Mouse (Mus musculus) embryonic facial prominence, embryonic 10.5 days (tissue): Measurements from ENCODE around the gene Ppdpf. TPM values are rescaled to one million over a fixed set of nuclear protein-coding genes. Genes with fewer than 3 reads are reported as not detected.

Experiments
- DNase-seq: peaks from one replicate; pipeline ENCODE4 v3.0.0-alpha.2; 2017; ENCODE audit warnings: low spot score
- H3K27ac ChIP-seq: fragments of 300-500 bp; sonication (generic); replicated peaks from 2 replicates; pipeline ENCODE4 v1.5.1; 2016; ENCODE audit warnings: mild to moderate bottlenecking
- H3K27me3 ChIP-seq: fragments of 300-500 bp; sonication (generic); replicated peaks from 2 replicates; pipeline ENCODE4 v1.6.1; 2016; ENCODE audit warnings: low read depth, mild to moderate bottlenecking; ENCODE audit not compliant: poor library complexity, severe bottlenecking
- H3K36me3 ChIP-seq: fragments of 300-500 bp; sonication (generic); replicated peaks from 2 replicates; pipeline ENCODE4 v1.6.1; 2016; ENCODE audit warnings: mild to moderate bottlenecking, moderate library complexity
- H3K4me1 ChIP-seq: fragments of 300-500 bp; sonication (generic); 2 replicates; pipeline ENCODE4 v1.6.1; 2016
- H3K4me3 ChIP-seq: fragments of 300-500 bp; sonication (generic); 2 replicates; pipeline ENCODE4 v1.5.1; 2016; ENCODE audit warnings: mild to moderate bottlenecking, moderate library complexity
- H3K9me3 ChIP-seq: fragments of 300-500 bp; sonication (generic); 2 replicates; pipeline ENCODE4 v1.6.1; 2016; ENCODE audit warnings: mild to moderate bottlenecking
- WGBS: fragments of 180-500 bp; shearing (Covaris S2); methylation state at CpG from one replicate; pipeline ENCODE4 v1.1.7; 2016; 5-methylcytosine and 5-hydroxymethylcytosine counted together
- polyA plus RNA-seq: library from polyadenylated mRNA; unstranded; fragments of >200 nt; fragmentation: Nextera tagmentation; extraction: Ambion mirVana; gene quantifications from 2 replicates; pipeline ENCODE4 v1.2.1, GENCODE M21; 2016

Gene Ppdpf
- polyA plus RNA-seq, 1 experiment from 2014 or later = 375 TPM

- peak; percentile 28 for DNase-seq
Observed at GRCm38 (mm10) chr2:181153837-181154236, 33.2 kb upstream of the Ppdpf start.

GRCm38 (mm10) chr2:181154361-181154760 lies 32.7 kb upstream of the Ppdpf start:
- WGBS = 83% methylated on average over 3 of the region's 3 CpGs
- no peak overlapping the region for H3K27ac ChIP-seq
- peaks cover 15% of the 10 kb centered on the region for H3K4me1 ChIP-seq
- no peaks in the 10 kb centered on the region for H3K36me3 ChIP-seq
- H3K27me3 ChIP-seq = peaks cover 92% of the 10 kb centered on the region
- no peak overlapping the region for H3K4me3 ChIP-seq
- no peaks in the 10 kb centered on the region for H3K9me3 ChIP-seq
- no peak for DNase-seq

More at GRCm38 (mm10) chr2:181153837-181154236, 33.2 kb upstream of the Ppdpf start:
- Histone ChIP-seq H3K27ac (no peak overlapping the region), H3K9me3 (no peaks in the 10 kb centered on the region), H3K4me1 (peaks cover 13% of the 10 kb centered on the region), H3K27me3 (peaks cover 92% of the 10 kb centered on the region), H3K36me3 (no peaks in the 10 kb centered on the region), H3K4me3 (no peak overlapping the region)
- 5% methylated on average over 1 of the region's 1 CpGs for WGBS

- Histone ChIP-seq H3K4me3 (no peak overlapping the region), H3K36me3 (no peaks in the 10 kb centered on the region), H3K27ac (no peak overlapping the region), H3K9me3 (no peaks in the 10 kb centered on the region), H3K4me1 (peaks cover 20% of the 10 kb centered on the region), H3K27me3 (peaks cover 89% of the 10 kb centered on the region)
- WGBS = 81% methylated on average over 8 of the region's 8 CpGs
- no peak for DNase-seq
Observed at GRCm38 (mm10) chr2:181154831-181155415, 32.1 kb upstream of the Ppdpf start.

- Histone ChIP-seq H3K27me3 (peaks cover 80% of the 10 kb centered on the region), H3K27ac (no peak overlapping the region), H3K9me3 (no peaks in the 10 kb centered on the region), H3K4me3 (no peak overlapping the region), H3K4me1 (peaks cover 23% of the 10 kb centered on the region), H3K36me3 (no peaks in the 10 kb centered on the region)
- no peak for DNase-seq
- WGBS = 70% methylated on average over 4 of the region's 4 CpGs
Observed at GRCm38 (mm10) chr2:181155801-181156200, 31.2 kb upstream of the Ppdpf start.

GRCm38 (mm10) chr2:181156248-181157121 lies 30.6 kb upstream of the Ppdpf start, which contains the start of gene Eef1a2:
Eef1a2 (minus strand) TSS chr2:181157014.
- WGBS = 2% methylated on average over 55 of the region's 55 CpGs
- Histone ChIP-seq H3K4me3 (peak within 1 kb of the TSS; percentile 57), H3K36me3 (no peaks in the 10 kb centered on the region), H3K27me3 (peaks cover 74% of the 10 kb centered on the region), H3K9me3 (no peaks in the 10 kb centered on the region), H3K27ac (peak within 1 kb of the TSS; percentile 30; the same call in 1 of the 2 replicates), H3K4me1 (peaks cover 23% of the 10 kb centered on the region)
- peak; percentile 41 for DNase-seq

GRCm38 (mm10) chr2:181157180-181157579 lies 29.9 kb upstream of the Ppdpf start:
- WGBS = 82% methylated on average over 4 of the region's 4 CpGs
- H3K27ac ChIP-seq = no peak overlapping the region
- H3K36me3 ChIP-seq = no peaks in the 10 kb centered on the region
- H3K4me1 ChIP-seq = peaks cover 23% of the 10 kb centered on the region
- peaks cover 69% of the 10 kb centered on the region for H3K27me3 ChIP-seq
- no peaks in the 10 kb centered on the region for H3K9me3 ChIP-seq
- H3K4me3 ChIP-seq = peak overlapping the region; percentile 57
- DNase-seq = no peak

- H3K36me3 ChIP-seq = no peaks in the 10 kb centered on the region
- no peaks in the 10 kb centered on the region for H3K9me3 ChIP-seq
- no peak overlapping the region for H3K4me3 ChIP-seq
- DNase-seq = no peak
- WGBS = 81% methylated on average over 6 of the region's 6 CpGs
- H3K4me1 ChIP-seq = peaks cover 23% of the 10 kb centered on the region
- H3K27me3 ChIP-seq = peaks cover 64% of the 10 kb centered on the region
- H3K27ac ChIP-seq = no peak overlapping the region
Observed at GRCm38 (mm10) chr2:181157716-181158302, 29.2 kb upstream of the Ppdpf start.

GRCm38 (mm10) chr2:181158471-181158870 lies 28.6 kb upstream of the Ppdpf start:
- 92% methylated on average over 2 of the region's 2 CpGs for WGBS
- peaks cover 57% of the 10 kb centered on the region for H3K27me3 ChIP-seq
- peaks cover 23% of the 10 kb centered on the region for H3K4me1 ChIP-seq
- no peak overlapping the region for H3K4me3 ChIP-seq
- H3K9me3 ChIP-seq = no peaks in the 10 kb centered on the region
- no peaks in the 10 kb centered on the region for H3K36me3 ChIP-seq
- DNase-seq = no peak
- H3K27ac ChIP-seq = no peak overlapping the region

GRCm38 (mm10) chr2:181159091-181159514 lies 27.9 kb upstream of the Ppdpf start:
- DNase-seq = no peak
- H3K27me3 ChIP-seq = peaks cover 55% of the 10 kb centered on the region
- no peak overlapping the region for H3K27ac ChIP-seq
- H3K9me3 ChIP-seq = no peaks in the 10 kb centered on the region
- H3K4me1 ChIP-seq = peaks cover 23% of the 10 kb centered on the region
- H3K36me3 ChIP-seq = no peaks in the 10 kb centered on the region
- no peak overlapping the region for H3K4me3 ChIP-seq
- WGBS = 60% methylated on average over 7 of the region's 7 CpGs

GRCm38 (mm10) chr2:181159771-181160170 lies 27.3 kb upstream of the Ppdpf start:
- DNase-seq = peak; percentile 49
- H3K4me3 ChIP-seq = no peak overlapping the region
- peaks cover 23% of the 10 kb centered on the region for H3K4me1 ChIP-seq
- H3K27me3 ChIP-seq = peaks cover 48% of the 10 kb centered on the region
- H3K27ac ChIP-seq = no peak overlapping the region
- H3K9me3 ChIP-seq = no peaks in the 10 kb centered on the region
- 0% methylated on average over 2 of the region's 2 CpGs for WGBS
- no peaks in the 10 kb centered on the region for H3K36me3 ChIP-seq

GRCm38 (mm10) chr2:181160821-181161220 lies 26.2 kb upstream of the Ppdpf start:
- H3K4me3 ChIP-seq = no peak overlapping the region
- no peak overlapping the region for H3K27ac ChIP-seq
- WGBS = 82% methylated on average over 4 of the region's 4 CpGs
- H3K4me1 ChIP-seq = peaks cover 22% of the 10 kb centered on the region
- H3K9me3 ChIP-seq = no peaks in the 10 kb centered on the region
- no peaks in the 10 kb centered on the region for H3K36me3 ChIP-seq
- no peak for DNase-seq
- H3K27me3 ChIP-seq = peaks cover 44% of the 10 kb centered on the region

GRCm38 (mm10) chr2:181166469-181166868 lies 20.6 kb upstream of the Ppdpf start:
- WGBS = 85% methylated on average over 5 of the region's 5 CpGs
- Histone ChIP-seq H3K4me1 (no peaks in the 10 kb centered on the region), H3K4me3 (no peak overlapping the region), H3K27me3 (peaks cover 10% of the 10 kb centered on the region; the same call in 1 of the 2 replicates), H3K36me3 (no peaks in the 10 kb centered on the region), H3K9me3 (no peaks in the 10 kb centered on the region), H3K27ac (no peak overlapping the region)
- no peak for DNase-seq
